20 mouse cellular contexts compared by ENCODE assay signal in the genomic region with DNA sequence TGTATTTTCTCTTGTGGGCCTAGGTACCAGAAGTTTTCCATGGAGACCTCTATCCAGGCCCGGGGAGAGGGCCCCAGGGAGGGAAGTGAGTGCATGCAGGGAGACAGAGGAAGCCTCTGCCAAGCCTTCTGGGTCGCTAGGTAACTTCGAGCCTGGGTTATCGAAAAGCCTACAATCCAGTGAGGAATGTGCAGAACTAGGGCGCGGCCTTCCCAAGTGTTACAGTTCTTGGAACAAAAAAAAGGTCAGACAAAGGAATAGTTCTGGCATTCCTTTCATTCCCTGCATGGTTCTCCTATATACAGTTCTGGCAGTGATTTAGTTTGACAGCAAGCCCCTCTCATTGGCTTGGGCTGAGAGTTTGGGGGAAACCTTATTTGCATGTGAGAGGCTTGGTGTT.
DNase-seq lines count a peak whose midpoint lies in the region; ATAC-seq and TF ChIP-seq lines count a peak whose summit lies in the region.
"Had no signal": no experiment of that assay in that cellular context is flagged by ENCODE, and none has a peak within 500 bp of the region (broad histone marks: within the 10 kb centered on the region; RNA-seq: fewer than 3 reads in every experiment).

No protein-coding gene starts in this region.

- no peak overlapping the region for H3K27ac ChIP-seq in heart, postnatal 0 days (ENCODE audit: low read depth)
- H3K27ac ChIP-seq in ES-Bruce4 (ENCODE audit: insufficient read depth, low read length): no peak overlapping the region
- no peak overlapping the region for H3K27ac ChIP-seq in layer of hippocampus, adult 2 months
- no peak overlapping the region for H3K27ac ChIP-seq in hindbrain, embryonic 16.5 days (ENCODE audit: low read depth, low read length)
- H3K27ac ChIP-seq: gastrocnemius, adult 2 months; hindbrain, embryonic 15.5 days; kidney, embryonic 15.5 days; midbrain, embryonic 15.5 days had no signal

- no peak for DNase-seq in heart, postnatal 0 days (ENCODE audit: low spot score)
- DNase-seq in heart, adult 9 months (ENCODE audit: low spot score in 2 of 2): no peak
- DNase-seq in 3T3-L1 (ENCODE audit: low read depth, low spot score) (peak; percentile 56), ZHBTc4 (ENCODE audit: low read depth, low spot score) (peak; percentile 94)
- no peak for DNase-seq in layer of hippocampus, adult 2 months (ENCODE audit: low spot score in 2 of 2)
- no peak for DNase-seq in right cerebral cortex, adult 2 months (ENCODE audit: low spot score in 2 of 2)
- DNase-seq: cerebellum, adult 9-10 months; gastrocnemius, adult 2 months; heart, postnatal 4 days; layer of hippocampus, postnatal 36 days; liver; right cerebral cortex, postnatal 25 days; thymus, adult 18-20 months had no signal

- 0 out of 2 replicates have a peak, but pooled peaks cover 4% of the 10 kb centered on the region for H3K4me1 ChIP-seq in heart, postnatal 0 days (ENCODE audit: control insufficient read depth, insufficient read depth)
- peaks cover 2% of the 10 kb centered on the region for H3K4me1 ChIP-seq in ES-Bruce4 (ENCODE audit: control insufficient read depth, insufficient read depth, low read length)
- H3K4me1 ChIP-seq in hindbrain, embryonic 16.5 days (ENCODE audit: control insufficient read depth, insufficient read depth, low read depth, low read length): no peaks in the 10 kb centered on the region
- H3K4me1 ChIP-seq: hindbrain, embryonic 15.5 days; kidney, embryonic 15.5 days; midbrain, embryonic 15.5 days had no signal

- ATAC-seq in heart, postnatal 0 days (ENCODE audit: insufficient read depth, low read depth): peak; percentile 53
- no peak for ATAC-seq in hindbrain, embryonic 16.5 days
- ATAC-seq: intestine, embryonic 16.5 days; midbrain, embryonic 15.5 days had no signal

- no peak overlapping the region for H3K4me2 ChIP-seq in heart, postnatal 0 days (ENCODE audit: low read depth, low read length)
- H3K4me2 ChIP-seq in hindbrain, embryonic 16.5 days (ENCODE audit: low read length): no peak overlapping the region
- H3K4me2 ChIP-seq: hindbrain, embryonic 15.5 days; kidney, embryonic 15.5 days; midbrain, embryonic 15.5 days had no signal

- 15% methylated on average over 6 of the region's 6 CpGs for WGBS in heart, postnatal 0 days
- WGBS in hindbrain, embryonic 16.5 days: 26% methylated on average over 6 of the region's 6 CpGs

- H3K9ac ChIP-seq in heart, postnatal 0 days (replicated peaks; ENCODE audit: low read depth, low read length): no peak overlapping the region
- no peak overlapping the region for H3K9ac ChIP-seq in ES-Bruce4 (ENCODE audit: low read depth, poor library complexity, severe bottlenecking)
- H3K9ac ChIP-seq in hindbrain, embryonic 16.5 days (ENCODE audit: low read depth, low read length): no peak overlapping the region
- H3K9ac ChIP-seq: hindbrain, embryonic 15.5 days; kidney, embryonic 15.5 days; midbrain, embryonic 15.5 days had no signal

- TF ChIP-seq CTCF in heart, postnatal 0 days (IDR thresholded peaks at IDR 0.05; ENCODE audit: low read depth): no peak
- TF ChIP-seq CTCF in ES-Bruce4 (IDR thresholded peaks at IDR 0.05; ENCODE audit: low read depth, low read length): no peak
- no peak for TF ChIP-seq CTCF in layer of hippocampus, adult 2 months (conservative IDR thresholded peaks at IDR 0.05)

- no peaks in the 10 kb centered on the region for H3K27me3 ChIP-seq in heart, postnatal 0 days (ENCODE audit: control insufficient read depth, insufficient read depth, low read length)
- H3K27me3 ChIP-seq in ES-Bruce4 (ENCODE audit: control insufficient read depth, insufficient read depth, low read length, poor library complexity, severe bottlenecking): no peaks in the 10 kb centered on the region
- H3K27me3 ChIP-seq in hindbrain, embryonic 16.5 days (replicated peaks; ENCODE audit: control insufficient read depth, insufficient read depth, low read length): no peaks in the 10 kb centered on the region
- H3K27me3 ChIP-seq: hindbrain, embryonic 15.5 days; kidney, embryonic 15.5 days; midbrain, embryonic 15.5 days had no signal

- no peaks in the 10 kb centered on the region for H3K36me3 ChIP-seq in heart, postnatal 0 days (replicated peaks; ENCODE audit: control insufficient read depth, insufficient read depth, low read length)
- H3K36me3 ChIP-seq in ES-Bruce4 (ENCODE audit: control insufficient read depth, insufficient read depth, low read length, poor library complexity, severe bottlenecking): no peaks in the 10 kb centered on the region
- H3K36me3 ChIP-seq in hindbrain, embryonic 16.5 days (ENCODE audit: control insufficient read depth, insufficient read depth, low read length): no peaks in the 10 kb centered on the region
- H3K36me3 ChIP-seq: hindbrain, embryonic 15.5 days; kidney, embryonic 15.5 days; midbrain, embryonic 15.5 days had no signal

- no peak for TF ChIP-seq EP300 in heart, postnatal 0 days (IDR thresholded peaks at IDR 0.05; ENCODE audit: low read depth)
- 0 out of 2 replicates have a peak, but pooled peaks have one; percentile 7 for TF ChIP-seq EP300 in ES-Bruce4 (IDR thresholded peaks at IDR 0.05; ENCODE audit: insufficient read depth, low read depth, low read length)

- H3K4me3 ChIP-seq in heart, postnatal 0 days (ENCODE audit: low read depth, low read length): no peak overlapping the region
- no peak overlapping the region for H3K4me3 ChIP-seq in ES-Bruce4 (ENCODE audit: low read depth, low read length)
- no peak overlapping the region for H3K4me3 ChIP-seq in layer of hippocampus, adult 2 months
- no peak overlapping the region for H3K4me3 ChIP-seq in hindbrain, embryonic 16.5 days (ENCODE audit: low read length)
- H3K4me3 ChIP-seq: gastrocnemius, adult 2 months; hindbrain, embryonic 15.5 days; kidney, embryonic 15.5 days; midbrain, embryonic 15.5 days; myocyte had no signal

- no peak for TF ChIP-seq POLR2A in ES-Bruce4 (IDR thresholded peaks at IDR 0.05; ENCODE audit: insufficient read depth, low read length)

- H3K9me3 ChIP-seq in heart, postnatal 0 days (replicated peaks; ENCODE audit: control insufficient read depth, low read length): no peaks in the 10 kb centered on the region
- no peaks in the 10 kb centered on the region for H3K9me3 ChIP-seq in ES-Bruce4 (replicated peaks; ENCODE audit: control insufficient read depth, insufficient read depth, low read length, poor library complexity, severe bottlenecking)
- H3K9me3 ChIP-seq in hindbrain, embryonic 16.5 days (ENCODE audit: control insufficient read depth, low read length): no peaks in the 10 kb centered on the region
- H3K9me3 ChIP-seq: hindbrain, embryonic 15.5 days; kidney, embryonic 15.5 days; midbrain, embryonic 15.5 days had no signal

Comparison
In these comparisons a context has a peak if more than half of its experiments do, and no peak if none do; other contexts are left out.
1. DNase-seq: peak in 3T3-L1 (single experiment) and ZHBTc4 (single experiment); none in heart, postnatal 0 days (single experiment), heart, adult 9 months (0 of 2), layer of hippocampus, adult 2 months (0 of 2) and right cerebral cortex, adult 2 months (0 of 2).